Mouse (Mus musculus): ENCODE data around the gene Gm10229. TPM values are rescaled to one million over a fixed set of nuclear protein-coding genes. Genes with fewer than 3 reads are reported as not detected.
"Not testable (repeated sequence)": the region's sequence is repeated elsewhere in the genome, so short reads cannot be mapped to it uniquely, and the experiment has no call there.

Gene Gm10229
- not detected in 2 replicates for total RNA-seq (2014; rRNA removed)
- not detected in 2 replicates for polyA plus RNA-seq (2015; fragmentation: Nextera tagmentation; extraction: Ambion mirVana)

- WGBS = 86% methylated on average over 1 of the region's 3 CpGs
- not testable (repeated sequence) for DNase-seq; H3K4me3 ChIP-seq (ENCODE audit: low read depth, low read length); H3K27me3 ChIP-seq (ENCODE audit: insufficient read depth, low read length); H3K36me3 ChIP-seq (ENCODE audit: insufficient read depth); ATAC-seq; H3K4me2 ChIP-seq (ENCODE audit: low read depth); H3K27ac ChIP-seq (ENCODE audit: low read depth, low read length); H3K9ac ChIP-seq; H3K4me1 ChIP-seq (ENCODE audit: insufficient read depth); H3K9me3 ChIP-seq (ENCODE audit: low read length)
Observed at GRCm38 (mm10) chr16:89014984-89015383, at the start of gene Gm10229. TSS of gene Gm10229 (plus strand) at chr16:89015284.

GRCm38 (mm10) chr16:89010659-89011058, 4.4 kb upstream of the Gm10229 start, which contains the start of gene Krtap22-2:
TSS of gene Krtap22-2 (minus strand) at chr16:89010759.
- Histone ChIP-seq H3K4me1 (ENCODE audit: insufficient read depth) (no peaks in the 10 kb centered on the region), H3K4me3 (ENCODE audit: low read depth, low read length) (no peak within 1 kb of the TSS), H3K27ac (ENCODE audit: low read depth, low read length) (no peak within 1 kb of the TSS), H3K9me3 (ENCODE audit: low read length) (no peaks in the 10 kb centered on the region), H3K27me3 (ENCODE audit: insufficient read depth, low read length) (no peaks in the 10 kb centered on the region), H3K9ac (no peak within 1 kb of the TSS), H3K4me2 (ENCODE audit: low read depth) (no peak within 1 kb of the TSS), H3K36me3 (ENCODE audit: insufficient read depth) (no peaks in the 10 kb centered on the region)
- no peak for ATAC-seq
- no peak for TF ChIP-seq CTCF (IDR thresholded peaks at IDR 0.05; ENCODE audit: low read depth)
- DNase-seq = no peak
- WGBS = 83% methylated on average over 5 of the region's 5 CpGs

- ATAC-seq (no peak), DNase-seq (no peak)
- Histone ChIP-seq H3K27me3 (ENCODE audit: insufficient read depth, low read length) (no peaks in the 10 kb centered on the region), H3K9me3 (ENCODE audit: low read length) (no peaks in the 10 kb centered on the region), H3K36me3 (ENCODE audit: insufficient read depth) (no peaks in the 10 kb centered on the region), H3K27ac (ENCODE audit: low read depth, low read length) (no peak overlapping the region), H3K4me2 (ENCODE audit: low read depth) (no peak overlapping the region), H3K4me3 (ENCODE audit: low read depth, low read length) (no peak overlapping the region), H3K9ac (no peak overlapping the region), H3K4me1 (ENCODE audit: insufficient read depth) (no peaks in the 10 kb centered on the region)
- no peak for TF ChIP-seq CTCF (IDR thresholded peaks at IDR 0.05; ENCODE audit: low read depth)
- WGBS = 98% methylated on average over 3 of the region's 3 CpGs
Observed at GRCm38 (mm10) chr16:89013973-89014372, 1.1 kb upstream of the Gm10229 start.

- not testable (repeated sequence) for H3K4me3 ChIP-seq (ENCODE audit: low read depth, low read length); H3K27ac ChIP-seq (ENCODE audit: low read depth, low read length); H3K36me3 ChIP-seq (ENCODE audit: insufficient read depth); H3K4me1 ChIP-seq (ENCODE audit: insufficient read depth); H3K4me2 ChIP-seq (ENCODE audit: low read depth); H3K9me3 ChIP-seq (ENCODE audit: low read length); H3K27me3 ChIP-seq (ENCODE audit: insufficient read depth, low read length); H3K9ac ChIP-seq; ATAC-seq; DNase-seq
- 93% methylated on average over 3 of the region's 3 CpGs for WGBS
Observed at GRCm38 (mm10) chr16:89031399-89031798, 16.3 kb downstream of the Gm10229 start, which contains the start of gene Krtap6-1. TSS of gene Krtap6-1 (plus strand) at chr16:89031699.

- not testable (repeated sequence) for ATAC-seq; H3K27ac ChIP-seq (ENCODE audit: low read depth, low read length); H3K9me3 ChIP-seq (ENCODE audit: low read length); H3K27me3 ChIP-seq (ENCODE audit: insufficient read depth, low read length); H3K4me2 ChIP-seq (ENCODE audit: low read depth); H3K9ac ChIP-seq; DNase-seq; H3K36me3 ChIP-seq (ENCODE audit: insufficient read depth); H3K4me3 ChIP-seq (ENCODE audit: low read depth, low read length); H3K4me1 ChIP-seq (ENCODE audit: insufficient read depth)
- 91% methylated on average over 2 of the region's 4 CpGs for WGBS
Observed at GRCm38 (mm10) chr16:89041372-89041771, 26.3 kb downstream of the Gm10229 start, which contains the start of gene Gm10228. TSS of gene Gm10228 (minus strand) at chr16:89041472.

GRCm38 (mm10) chr16:89047783-89048182, 32.7 kb downstream of the Gm10229 start, which contains the start of gene Krtap6-5:
TSS of gene Krtap6-5 (minus strand) at chr16:89047883.
- Histone ChIP-seq H3K9me3 (ENCODE audit: low read length) (no peaks in the 10 kb centered on the region), H3K36me3 (ENCODE audit: insufficient read depth) (no peaks in the 10 kb centered on the region), H3K4me2 (ENCODE audit: low read depth) (no peak within 1 kb of the TSS), H3K4me3 (ENCODE audit: low read depth, low read length) (no peak within 1 kb of the TSS), H3K27ac (ENCODE audit: low read depth, low read length) (no peak within 1 kb of the TSS), H3K9ac (no peak within 1 kb of the TSS), H3K27me3 (ENCODE audit: insufficient read depth, low read length) (no peaks in the 10 kb centered on the region), H3K4me1 (ENCODE audit: insufficient read depth) (no peaks in the 10 kb centered on the region)
- no peak for DNase-seq
- ATAC-seq = no peak
- no peak for TF ChIP-seq CTCF (IDR thresholded peaks at IDR 0.05; ENCODE audit: low read depth)
- WGBS = 90% methylated on average over 3 of the region's 3 CpGs

GRCm38 (mm10) chr16:89063902-89064301, 48.8 kb downstream of the Gm10229 start, which contains the start of gene 1110025L11Rik:
TSS of gene 1110025L11Rik (minus strand) at chr16:89064002.
- no CpG with 5 or more reads among the region's 2 CpGs for WGBS
- H3K9me3 ChIP-seq (ENCODE audit: low read length); ATAC-seq; DNase-seq; H3K36me3 ChIP-seq (ENCODE audit: insufficient read depth); H3K4me2 ChIP-seq (ENCODE audit: low read depth); H3K4me3 ChIP-seq (ENCODE audit: low read depth, low read length); H3K27ac ChIP-seq (ENCODE audit: low read depth, low read length); H3K4me1 ChIP-seq (ENCODE audit: insufficient read depth); H3K27me3 ChIP-seq (ENCODE audit: insufficient read depth, low read length); H3K9ac ChIP-seq: not testable (repeated sequence)

Other genes starting within 250 kb of the Gm10229 start
- gene 2310057N15Rik, start 241.1 kb upstream of the Gm10229 start, total RNA-seq (2014; rRNA removed) = not detected in 2 replicates
- not detected in 2 replicates for gene 2310057N15Rik, start 241.1 kb upstream of the Gm10229 start, polyA plus RNA-seq (2015; fragmentation: Nextera tagmentation; extraction: Ambion mirVana)
- gene Gm5965, start 237.4 kb upstream of the Gm10229 start, total RNA-seq (2014; rRNA removed) = not detected in 2 replicates
- not detected in 2 replicates for gene Gm5965, start 237.4 kb upstream of the Gm10229 start, polyA plus RNA-seq (2015; fragmentation: Nextera tagmentation; extraction: Ambion mirVana)
- gene Gm20741, start 203.1 kb upstream of the Gm10229 start, total RNA-seq (2014; rRNA removed) = not detected in 2 replicates
- not detected in 2 replicates for gene Gm20741, start 203.1 kb upstream of the Gm10229 start, polyA plus RNA-seq (2015; fragmentation: Nextera tagmentation; extraction: Ambion mirVana)
- not detected in 2 replicates for gene Krtap15, start 195.1 kb upstream of the Gm10229 start, total RNA-seq (2014; rRNA removed)
- not detected in 2 replicates for gene Krtap15, start 195.1 kb upstream of the Gm10229 start, polyA plus RNA-seq (2015; fragmentation: Nextera tagmentation; extraction: Ambion mirVana)
- not detected in 2 replicates for gene Krtap14, start 189.1 kb upstream of the Gm10229 start, total RNA-seq (2014; rRNA removed)
- not detected in 2 replicates for gene Krtap14, start 189.1 kb upstream of the Gm10229 start, polyA plus RNA-seq (2015; fragmentation: Nextera tagmentation; extraction: Ambion mirVana)
- not detected in 2 replicates for gene Krtap19-1, start 145.9 kb upstream of the Gm10229 start, total RNA-seq (2014; rRNA removed)
- not detected in 2 replicates for gene Krtap19-1, start 145.9 kb upstream of the Gm10229 start, polyA plus RNA-seq (2015; fragmentation: Nextera tagmentation; extraction: Ambion mirVana)
- not detected in 2 replicates for gene Krtap19-2, start 141.0 kb upstream of the Gm10229 start, total RNA-seq (2014; rRNA removed)
- not detected in 2 replicates for gene Krtap19-2, start 141.0 kb upstream of the Gm10229 start, polyA plus RNA-seq (2015; fragmentation: Nextera tagmentation; extraction: Ambion mirVana)
- not detected in 2 replicates for gene Krtap19-3, start 137.2 kb upstream of the Gm10229 start, total RNA-seq (2014; rRNA removed)
- gene Krtap19-3, start 137.2 kb upstream of the Gm10229 start, polyA plus RNA-seq (2015; fragmentation: Nextera tagmentation; extraction: Ambion mirVana) = not detected in 2 replicates
- not detected in 2 replicates for gene Krtap19-4, start 130.2 kb upstream of the Gm10229 start, total RNA-seq (2014; rRNA removed)
- gene Krtap19-4, start 130.2 kb upstream of the Gm10229 start, polyA plus RNA-seq (2015; fragmentation: Nextera tagmentation; extraction: Ambion mirVana) = not detected in 2 replicates
- gene Krtap19-5, start 118.8 kb upstream of the Gm10229 start, total RNA-seq (2014; rRNA removed) = not detected in 2 replicates
- gene Krtap19-5, start 118.8 kb upstream of the Gm10229 start, polyA plus RNA-seq (2015; fragmentation: Nextera tagmentation; extraction: Ambion mirVana) = not detected in 2 replicates
- not detected in 2 replicates for gene Krtap19-9b, start 83.0 kb upstream of the Gm10229 start, total RNA-seq (2014; rRNA removed)
- gene Krtap19-9b, start 83.0 kb upstream of the Gm10229 start, polyA plus RNA-seq (2015; fragmentation: Nextera tagmentation; extraction: Ambion mirVana) = not detected in 2 replicates
- gene Krtap16-3, start 52.4 kb upstream of the Gm10229 start, total RNA-seq (2014; rRNA removed) = not detected in 2 replicates
- not detected in 2 replicates for gene Krtap16-3, start 52.4 kb upstream of the Gm10229 start, polyA plus RNA-seq (2015; fragmentation: Nextera tagmentation; extraction: Ambion mirVana)
- gene Krtap22-2, start 4.5 kb upstream of the Gm10229 start, total RNA-seq (2014; rRNA removed) = not detected in 2 replicates
- gene Krtap22-2, start 4.5 kb upstream of the Gm10229 start, polyA plus RNA-seq (2015; fragmentation: Nextera tagmentation; extraction: Ambion mirVana) = not detected in 2 replicates
- gene Krtap6-1, start 16.4 kb downstream of the Gm10229 start, total RNA-seq (2014; rRNA removed) = not detected in 2 replicates
- not detected in 2 replicates for gene Krtap6-1, start 16.4 kb downstream of the Gm10229 start, polyA plus RNA-seq (2015; fragmentation: Nextera tagmentation; extraction: Ambion mirVana)
- not detected in 2 replicates for gene Gm10228, start 26.2 kb downstream of the Gm10229 start, total RNA-seq (2014; rRNA removed)
- not detected in 2 replicates for gene Gm10228, start 26.2 kb downstream of the Gm10229 start, polyA plus RNA-seq (2015; fragmentation: Nextera tagmentation; extraction: Ambion mirVana)
- not detected in 2 replicates for gene Krtap6-5, start 32.6 kb downstream of the Gm10229 start, total RNA-seq (2014; rRNA removed)
- gene Krtap6-5, start 32.6 kb downstream of the Gm10229 start, polyA plus RNA-seq (2015; fragmentation: Nextera tagmentation; extraction: Ambion mirVana) = not detected in 2 replicates
- not detected in 2 replicates for gene 1110025L11Rik, start 48.7 kb downstream of the Gm10229 start, total RNA-seq (2014; rRNA removed)
- not detected in 2 replicates for gene 1110025L11Rik, start 48.7 kb downstream of the Gm10229 start, polyA plus RNA-seq (2015; fragmentation: Nextera tagmentation; extraction: Ambion mirVana)
- not detected in 2 replicates for gene Krtap6-3, start 68.7 kb downstream of the Gm10229 start, total RNA-seq (2014; rRNA removed)
- not detected in 2 replicates for gene Krtap6-3, start 68.7 kb downstream of the Gm10229 start, polyA plus RNA-seq (2015; fragmentation: Nextera tagmentation; extraction: Ambion mirVana)
- not detected in 2 replicates for gene Gm6358, start 125.6 kb downstream of the Gm10229 start, total RNA-seq (2014; rRNA removed)
- not detected in 2 replicates for gene Gm6358, start 125.6 kb downstream of the Gm10229 start, polyA plus RNA-seq (2015; fragmentation: Nextera tagmentation; extraction: Ambion mirVana)
- not detected in 2 replicates for gene Gm10061, start 135.8 kb downstream of the Gm10229 start, total RNA-seq (2014; rRNA removed)
- not detected in 2 replicates for gene Gm10061, start 135.8 kb downstream of the Gm10229 start, polyA plus RNA-seq (2015; fragmentation: Nextera tagmentation; extraction: Ambion mirVana)
- not detected in 2 replicates for gene Gm9789, start 142.7 kb downstream of the Gm10229 start, total RNA-seq (2014; rRNA removed)
- not detected in 2 replicates for gene Gm9789, start 142.7 kb downstream of the Gm10229 start, polyA plus RNA-seq (2015; fragmentation: Nextera tagmentation; extraction: Ambion mirVana)
- gene Gm7735, start 154.2 kb downstream of the Gm10229 start, total RNA-seq (2014; rRNA removed) = not detected in 2 replicates
- not detected in 2 replicates for gene Gm7735, start 154.2 kb downstream of the Gm10229 start, polyA plus RNA-seq (2015; fragmentation: Nextera tagmentation; extraction: Ambion mirVana)
- gene 1110057P08Rik, start 159.5 kb downstream of the Gm10229 start, total RNA-seq (2014; rRNA removed) = not detected in 2 replicates
- gene 1110057P08Rik, start 159.5 kb downstream of the Gm10229 start, polyA plus RNA-seq (2015; fragmentation: Nextera tagmentation; extraction: Ambion mirVana) = not detected in 2 replicates
- gene Krtap20-2, start 190.6 kb downstream of the Gm10229 start, total RNA-seq (2014; rRNA removed) = not detected in 2 replicates
- gene Krtap20-2, start 190.6 kb downstream of the Gm10229 start, polyA plus RNA-seq (2015; fragmentation: Nextera tagmentation; extraction: Ambion mirVana) = not detected in 2 replicates